Mouse (Mus musculus) ovary, adult 10 weeks (tissue): ENCODE results near the gene Cabin1. TPM values are rescaled to one million over a fixed set of nuclear protein-coding genes. Genes with fewer than 3 reads are reported as not detected.

Experiments
- polyA plus RNA-seq: library from polyadenylated mRNA; stranded (reverse); fragments of 350-450 nt; fragmentation: Illumina TruSeq; extraction: RNeasy Lipid Tissue Mini Kit (QIAGEN cat#74804); gene quantifications from one replicate; pipeline ENCODE4 v1.2.3, GENCODE M21; 2014

The Cabin1 gene
- 7.4 TPM for polyA plus RNA-seq

DNA sequence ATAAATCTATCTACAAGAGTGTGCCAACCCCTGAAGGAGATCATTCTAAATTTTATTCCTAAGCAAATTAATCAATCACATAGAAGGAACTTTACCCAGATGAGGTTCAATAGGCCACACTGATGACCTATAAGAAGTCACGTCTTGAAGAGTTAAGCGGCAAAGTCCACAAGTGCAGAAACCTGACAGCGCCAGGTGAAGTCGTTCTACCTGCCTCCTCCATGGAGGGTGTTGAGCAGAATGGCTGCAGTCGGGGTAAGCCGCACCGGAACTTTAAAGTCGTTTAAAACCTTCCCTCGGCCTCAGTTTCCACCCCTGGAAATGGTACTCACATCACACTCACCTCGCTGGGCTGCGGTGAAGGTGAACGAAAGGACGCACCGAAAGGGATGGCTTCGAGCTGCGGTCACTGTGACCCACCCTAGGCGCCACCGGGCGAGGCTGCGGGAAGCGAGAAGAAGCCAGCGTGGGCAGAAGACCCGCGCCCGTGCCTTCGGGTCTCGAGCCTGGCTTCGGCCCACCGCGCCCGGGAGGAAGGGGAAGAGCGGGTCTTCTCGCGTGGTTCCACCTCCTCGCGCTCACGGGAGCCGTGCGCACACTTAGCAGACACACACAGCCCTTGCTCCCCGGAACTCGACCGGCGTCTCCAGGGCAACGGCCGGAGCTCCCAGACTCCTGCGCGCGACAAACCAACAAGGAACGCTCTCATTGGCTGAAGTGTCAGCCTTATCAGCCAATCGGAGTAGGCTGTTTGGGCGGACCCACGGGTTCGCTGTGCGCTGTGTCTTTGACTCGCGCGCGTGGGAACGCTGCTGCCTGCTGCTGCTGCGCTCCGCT is at the start of gene Cabin1:
TSS of gene Cabin1 (minus strand) at position 660 of the 837 bp plus-strand sequence.

DNA sequence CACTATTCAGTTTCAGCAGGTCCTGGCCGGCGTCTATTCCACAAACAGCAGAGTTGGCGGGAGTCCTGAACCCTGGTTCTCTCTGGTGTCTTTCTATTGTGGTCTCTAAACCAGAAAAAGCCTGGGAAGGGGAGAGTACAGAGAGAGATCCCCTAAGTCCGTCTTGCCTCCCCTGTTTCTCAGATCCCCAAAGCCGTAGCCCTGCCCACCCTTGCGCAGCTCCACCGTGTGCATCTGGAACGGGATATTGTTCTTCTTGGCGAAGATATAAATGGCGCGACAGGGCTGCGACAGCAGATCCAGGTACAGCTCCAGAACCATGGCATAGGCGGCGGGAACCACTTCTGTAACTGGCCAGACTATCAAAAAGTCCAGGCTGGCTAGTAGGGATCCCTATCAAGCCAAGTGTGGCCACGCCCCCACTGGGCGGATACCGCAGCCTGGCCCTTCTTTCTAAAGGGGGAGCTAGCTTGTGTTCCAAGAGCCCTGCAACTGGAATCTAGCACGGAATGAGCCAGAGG is 34.1 kb upstream of the Cabin1 start, which contains the start of gene Gstt1:
TSS of gene Gstt1 (minus strand) at position 409 of the 521 bp plus-strand sequence.

DNA sequence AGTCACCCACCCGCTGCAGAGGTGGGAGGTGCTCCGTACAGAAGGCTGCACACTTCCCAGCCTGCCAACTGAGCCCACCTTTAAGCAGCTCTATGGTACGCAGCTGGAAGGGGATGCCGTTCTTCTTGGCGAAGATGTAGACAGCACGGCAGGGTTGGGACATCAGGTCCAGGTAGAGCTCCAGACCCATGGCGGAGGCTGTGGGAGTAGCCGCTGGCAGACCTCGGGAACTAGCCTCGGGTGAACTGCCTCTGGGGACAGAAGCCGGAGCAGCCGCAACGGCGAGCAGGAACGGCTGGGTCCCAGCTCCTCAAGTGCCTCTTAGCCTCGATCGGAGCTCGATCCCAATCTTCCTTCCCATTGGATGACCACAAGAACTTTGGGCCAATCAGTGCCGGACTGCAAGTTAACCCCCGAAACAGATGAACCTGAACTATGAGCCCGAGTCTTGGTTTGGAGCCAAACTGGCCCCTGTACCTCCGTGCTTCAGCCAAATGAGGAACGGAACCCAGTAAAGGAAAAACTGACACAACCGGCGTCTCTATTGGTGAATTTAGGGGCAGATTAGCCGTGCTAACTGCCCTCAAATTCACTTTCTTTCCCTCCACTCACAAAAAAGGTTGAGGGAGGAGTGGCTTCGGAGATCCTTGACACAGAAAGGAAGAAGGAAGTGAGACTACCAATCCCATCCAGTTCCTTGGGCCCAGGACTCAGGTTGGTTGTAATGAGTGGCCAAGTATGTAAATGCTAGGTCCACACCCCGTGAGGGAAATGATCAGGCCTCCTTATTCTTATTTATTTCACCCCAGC is 16.8 kb upstream of the Cabin1 start, which contains the start of the genes Gm20441 and Gstt3:
TSS of gene Gm20441 (minus strand) at position 186 of the 810 bp plus-strand sequence.
TSS of gene Gstt3 (minus strand) at position 646 of the 810 bp plus-strand sequence.

DNA sequence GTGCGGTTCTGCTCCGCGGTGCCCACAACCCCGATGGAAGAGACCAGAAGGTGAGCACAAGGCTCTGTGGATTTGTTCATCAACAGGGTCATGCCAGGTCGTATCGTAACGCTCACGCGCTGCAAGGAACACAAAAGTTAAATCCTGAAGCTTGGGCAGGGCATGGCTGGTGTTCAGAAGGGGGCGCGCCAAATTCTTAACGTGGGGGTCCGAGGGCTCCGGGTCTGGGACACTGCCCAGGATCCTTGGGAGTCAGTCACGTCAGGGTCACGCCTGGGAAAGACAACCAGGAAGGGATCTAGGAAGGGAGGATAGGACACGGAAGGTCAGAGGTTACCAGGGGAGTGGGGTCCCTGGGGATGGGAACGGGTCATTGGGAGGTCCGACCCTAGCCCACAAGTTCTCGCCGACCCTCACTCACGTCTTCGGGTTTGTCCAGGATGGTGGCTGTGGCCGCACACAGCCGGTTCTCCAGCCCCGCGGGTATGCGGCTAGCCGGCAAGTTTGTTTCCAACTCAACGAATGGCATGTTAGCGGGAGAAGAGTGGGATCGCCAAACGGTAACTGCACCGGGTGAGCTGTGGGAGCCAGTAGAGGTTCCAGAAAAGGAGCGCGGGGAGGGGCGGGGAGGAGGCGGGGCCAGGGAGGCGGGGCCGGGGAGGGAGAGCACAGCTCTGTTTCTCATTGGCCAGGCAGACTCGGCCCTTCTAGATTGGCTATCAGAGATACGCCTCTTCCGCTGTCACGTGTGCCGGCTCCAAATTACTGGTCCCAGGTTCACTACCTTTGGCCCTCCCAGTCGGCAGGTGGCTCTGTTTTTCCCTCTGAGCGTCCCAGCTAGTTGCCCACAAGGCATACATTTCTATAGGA is 8.9 kb upstream of the Cabin1 start, which contains the start of gene Ddt:
TSS of gene Ddt (minus strand) at position 620 of the 870 bp plus-strand sequence.

DNA sequence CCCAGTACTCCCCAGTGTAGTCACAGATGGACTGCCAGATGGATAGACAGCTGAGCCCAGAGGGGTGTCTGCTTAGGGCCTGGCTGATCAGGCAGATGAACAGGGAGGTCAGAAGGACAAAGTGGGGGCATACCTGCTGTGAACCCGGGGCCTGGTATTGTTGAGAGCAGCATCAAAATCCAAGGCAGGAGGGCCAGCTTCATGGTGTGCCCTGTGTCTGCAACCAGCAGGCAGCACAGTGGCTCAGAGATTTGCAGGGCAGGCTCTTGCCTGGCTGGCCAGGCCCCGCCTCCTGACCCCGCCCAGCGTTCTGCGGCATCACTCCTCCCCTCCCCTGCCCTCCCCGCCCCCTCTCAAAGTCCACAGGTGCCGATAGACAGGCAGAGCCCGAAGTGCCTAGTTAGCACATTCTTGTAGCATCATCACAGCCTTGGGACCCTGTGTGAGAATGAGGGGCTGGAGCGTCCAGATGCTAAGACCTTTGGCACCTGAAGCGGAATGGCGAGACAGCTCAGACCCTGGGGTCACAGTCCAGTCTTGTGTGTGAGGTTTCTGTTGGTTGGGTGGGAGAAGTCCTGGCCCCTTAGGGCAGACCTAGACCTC is 120.3 kb downstream of the Cabin1 start, which contains the start of gene Susd2:
TSS of gene Susd2 (minus strand) at position 268 of the 603 bp plus-strand sequence.

Other genes with a start within 250 kb of the Cabin1 start
- 24.8 TPM for gene Snrpd3, start 246.8 kb downstream of the Cabin1 start, polyA plus RNA-seq
- 3.3 TPM for gene Gucd1, start 246.4 kb downstream of the Cabin1 start, polyA plus RNA-seq
- 1.0 TPM for gene Lrrc75b, start 204.0 kb downstream of the Cabin1 start, polyA plus RNA-seq
- gene Ggt1, start 202.7 kb downstream of the Cabin1 start, polyA plus RNA-seq = not detected
- 2.2 TPM for gene Ggt5, start 175.0 kb downstream of the Cabin1 start, polyA plus RNA-seq
- gene Susd2, start 120.3 kb downstream of the Cabin1 start, polyA plus RNA-seq = 2.0 TPM
- gene Ddt, start 9.1 kb upstream of the Cabin1 start, polyA plus RNA-seq = 0.88 TPM
- not detected for gene Gm20441, start 16.6 kb upstream of the Cabin1 start, polyA plus RNA-seq
- gene Gstt3, start 17.1 kb upstream of the Cabin1 start, polyA plus RNA-seq = 6.0 TPM
- gene Gstt1, start 34.2 kb upstream of the Cabin1 start, polyA plus RNA-seq = 3.3 TPM
- not detected for gene Gstt4, start 58.2 kb upstream of the Cabin1 start, polyA plus RNA-seq
- 2.9 TPM for gene Gstt2, start 73.1 kb upstream of the Cabin1 start, polyA plus RNA-seq
- gene Mif, start 95.9 kb upstream of the Cabin1 start, polyA plus RNA-seq = not detected
- gene Derl3, start 129.1 kb upstream of the Cabin1 start, polyA plus RNA-seq = not detected
- 27.4 TPM for gene Smarcb1, start 157.3 kb upstream of the Cabin1 start, polyA plus RNA-seq
- gene Chchd10, start 168.8 kb upstream of the Cabin1 start, polyA plus RNA-seq = 19.5 TPM
- gene Mmp11, start 172.2 kb upstream of the Cabin1 start, polyA plus RNA-seq = 19.8 TPM
- gene Gm867, start 176.3 kb upstream of the Cabin1 start, polyA plus RNA-seq = 1.8 TPM
- 3.6 TPM for gene Vpreb3, start 178.7 kb upstream of the Cabin1 start, polyA plus RNA-seq
- 0.26 TPM for gene Gm5134, start 190.2 kb upstream of the Cabin1 start, polyA plus RNA-seq